29 mouse cellular contexts compared by ENCODE assay signal in genomic region chr2:121119260-121119659, GRCm38 (mm10). TPM values are rescaled to one million over a fixed set of nuclear protein-coding genes. Genes with fewer than 3 reads are reported as not detected.
"Had no signal": no experiment of that assay in that cellular context is flagged by ENCODE, and none has a peak within 500 bp of the region (broad histone marks: within the 10 kb centered on the region; RNA-seq: fewer than 3 reads in every experiment).

No protein-coding gene starts in this region.

- H3K9me3 ChIP-seq: intestine, embryonic 15.5 days; kidney, embryonic 15.5 days; limb, embryonic 12.5 days; limb, embryonic 15.5 days; neural tube, embryonic 12.5 days had no signal

- H3K36me3 ChIP-seq: intestine, embryonic 15.5 days; kidney, embryonic 15.5 days; limb, embryonic 12.5 days; limb, embryonic 15.5 days; neural tube, embryonic 12.5 days had no signal

- ATAC-seq: intestine, embryonic 15.5 days; liver, postnatal 0 days had no signal

- H3K27me3 ChIP-seq: intestine, embryonic 15.5 days; kidney, embryonic 15.5 days; limb, embryonic 15.5 days; neural tube, embryonic 12.5 days had no signal

- H3K9ac ChIP-seq: intestine, embryonic 15.5 days; kidney, embryonic 15.5 days; limb, embryonic 12.5 days; limb, embryonic 15.5 days; liver, embryonic 14.5 days; liver, postnatal 0 days; neural tube, embryonic 12.5 days had no signal

- DNase-seq: kidney, adult 11 months; kidney, adult 8-10 months; kidney, postnatal 10 days; kidney, postnatal 36 days; left cerebral cortex, postnatal 4 days; liver, postnatal 0 days; midbrain, embryonic 14.5 days; retina, postnatal 1 day; right cerebral cortex, postnatal 25 days; thymus, adult 2 months; thymus, postnatal 14 days; thymus, postnatal 4 days had no signal

- H3K27ac ChIP-seq: intestine, embryonic 15.5 days; kidney, embryonic 15.5 days; limb, embryonic 12.5 days; limb, embryonic 15.5 days; liver, embryonic 14.5 days; neural tube, embryonic 12.5 days; stomach, postnatal 0 days had no signal

- H3K4me1 ChIP-seq: intestine, embryonic 15.5 days; limb, embryonic 12.5 days; limb, embryonic 15.5 days; neural tube, embryonic 12.5 days had no signal

- H3K4me2 ChIP-seq: intestine, embryonic 15.5 days; kidney, embryonic 15.5 days; limb, embryonic 12.5 days; limb, embryonic 15.5 days; liver, embryonic 11.5 days; midbrain, embryonic 11.5 days; neural tube, embryonic 12.5 days had no signal

- H3K4me3 ChIP-seq: intestine, embryonic 15.5 days; kidney, embryonic 15.5 days; limb, embryonic 12.5 days; limb, embryonic 15.5 days; neural tube, embryonic 12.5 days had no signal

RNA-seq across cellular contexts. Expression of gene Tgm7, which starts 9.7 kb away (rescaled TPM):
- total RNA-seq: left cerebral cortex, postnatal 4 days; megakaryocyte progenitor cell, adult 5-6 weeks; megakaryocyte-erythroid progenitor cell, adult 5-6 weeks; neutrophil, adult 5-6 weeks had no signal
- polyA plus RNA-seq: limb, embryonic 12.5 days; limb, embryonic 15.5 days; liver, embryonic 11.5 days; liver, embryonic 14.5 days; liver, postnatal 0 days; midbrain, embryonic 11.5 days; midbrain, embryonic 14.5 days; neural tube, embryonic 12.5 days; stomach, embryonic 14.5 days; stomach, postnatal 0 days had no signal

RNA-seq across cellular contexts. Expression of gene Tgm5, which starts 33.6 kb away (rescaled TPM):
- total RNA-seq: layer of hippocampus, adult 8-10 months; layer of hippocampus, postnatal 10 days; left cerebral cortex, adult 8-10 months; left cerebral cortex, postnatal 14 days; megakaryocyte progenitor cell, adult 5-6 weeks; megakaryocyte-erythroid progenitor cell, adult 5-6 weeks; neutrophil, adult 5-6 weeks had no signal
- polyA plus RNA-seq: intestine, embryonic 15.5 days; limb, embryonic 12.5 days; liver, embryonic 14.5 days; liver, postnatal 0 days; midbrain, embryonic 11.5 days; midbrain, embryonic 14.5 days had no signal
